Mouse (Mus musculus): ENCODE measurements around the gene Inpp4b.
A peak's percentile ranks its signal among the peaks of the same experiment; 100 is the strongest.

Inpp4b gene

DNA sequence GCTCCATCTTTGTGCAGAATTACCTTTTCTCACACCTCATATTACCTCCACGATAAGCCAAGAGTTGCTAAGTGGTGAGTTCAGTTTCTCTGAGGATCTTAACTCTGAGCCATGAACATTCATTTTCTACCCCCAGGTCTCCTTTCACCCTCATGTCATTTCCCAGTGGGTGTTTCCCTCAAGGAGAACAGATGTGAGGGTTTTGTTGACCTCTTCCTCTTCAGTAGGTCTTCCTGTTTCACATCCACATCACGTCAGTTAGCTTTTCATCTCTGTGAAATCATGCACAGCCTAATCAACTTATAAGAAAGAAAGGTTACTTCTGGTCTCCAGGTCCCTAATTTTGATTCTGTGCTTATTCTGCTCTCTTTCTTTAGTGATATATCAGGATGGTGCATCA, 124.4 kb downstream of the Inpp4b start:
- no peak for DNase-seq (ENCODE audit: low read depth)

DNA sequence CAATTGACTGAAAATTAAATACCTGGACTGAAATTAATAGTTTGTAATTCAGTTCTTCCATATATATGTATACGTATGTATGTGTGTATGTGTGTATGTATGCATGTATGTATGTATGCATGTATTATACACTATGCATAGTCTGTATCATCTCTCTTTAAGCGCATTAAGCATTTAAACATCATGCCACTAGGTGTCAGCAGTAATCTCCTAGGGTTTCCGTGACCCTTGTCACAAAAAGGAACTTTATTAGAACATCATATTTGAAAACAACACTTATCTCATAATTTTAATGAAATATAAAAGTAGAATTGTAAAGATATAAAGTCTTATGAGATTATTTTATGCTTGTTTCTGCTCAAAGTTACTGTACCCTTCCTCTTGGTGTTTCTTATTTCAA, 136.3 kb downstream of the Inpp4b start:
- peak; percentile 61 for DNase-seq (ENCODE audit: low read depth)

DNA sequence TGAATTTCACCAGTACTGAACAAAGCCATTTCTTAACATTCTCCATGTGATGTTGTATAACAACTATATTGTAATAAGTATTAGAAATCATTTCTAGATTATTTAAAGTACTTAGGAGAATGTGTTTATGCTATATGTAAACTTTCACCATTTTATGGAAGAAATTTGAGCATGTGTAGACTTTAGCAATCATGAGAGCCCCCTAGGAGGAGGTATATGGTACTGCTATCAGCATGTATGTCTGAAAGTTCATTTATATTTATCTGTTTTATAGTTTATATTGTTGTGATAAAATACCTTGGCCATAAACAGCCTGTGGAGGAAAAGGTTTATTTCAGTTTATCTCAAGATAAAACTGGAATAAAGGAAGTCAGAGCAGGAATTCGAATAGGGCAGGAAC, 141.5 kb downstream of the Inpp4b start:
- DNase-seq (ENCODE audit: low read depth): no peak

DNA sequence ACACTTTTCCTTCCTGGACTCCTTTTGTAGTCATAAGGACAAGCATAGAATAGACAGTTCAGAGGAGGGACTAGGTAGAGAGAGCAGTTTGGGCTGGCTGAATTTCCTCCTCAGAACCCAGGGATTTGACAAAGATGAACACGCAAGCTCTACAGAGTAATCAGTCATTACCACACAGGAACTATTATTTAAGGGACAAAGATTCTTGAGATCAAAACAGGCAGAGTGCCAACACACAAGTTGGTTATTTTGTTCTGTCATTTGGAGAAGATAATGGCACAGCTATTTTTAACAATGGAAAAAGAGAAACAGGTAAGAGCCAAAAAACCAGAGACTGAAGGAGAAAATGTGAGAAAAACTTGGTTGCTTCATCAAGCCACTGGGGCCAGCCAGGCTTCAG, 143.3 kb downstream of the Inpp4b start:
- DNase-seq (ENCODE audit: low read depth): no peak

DNA sequence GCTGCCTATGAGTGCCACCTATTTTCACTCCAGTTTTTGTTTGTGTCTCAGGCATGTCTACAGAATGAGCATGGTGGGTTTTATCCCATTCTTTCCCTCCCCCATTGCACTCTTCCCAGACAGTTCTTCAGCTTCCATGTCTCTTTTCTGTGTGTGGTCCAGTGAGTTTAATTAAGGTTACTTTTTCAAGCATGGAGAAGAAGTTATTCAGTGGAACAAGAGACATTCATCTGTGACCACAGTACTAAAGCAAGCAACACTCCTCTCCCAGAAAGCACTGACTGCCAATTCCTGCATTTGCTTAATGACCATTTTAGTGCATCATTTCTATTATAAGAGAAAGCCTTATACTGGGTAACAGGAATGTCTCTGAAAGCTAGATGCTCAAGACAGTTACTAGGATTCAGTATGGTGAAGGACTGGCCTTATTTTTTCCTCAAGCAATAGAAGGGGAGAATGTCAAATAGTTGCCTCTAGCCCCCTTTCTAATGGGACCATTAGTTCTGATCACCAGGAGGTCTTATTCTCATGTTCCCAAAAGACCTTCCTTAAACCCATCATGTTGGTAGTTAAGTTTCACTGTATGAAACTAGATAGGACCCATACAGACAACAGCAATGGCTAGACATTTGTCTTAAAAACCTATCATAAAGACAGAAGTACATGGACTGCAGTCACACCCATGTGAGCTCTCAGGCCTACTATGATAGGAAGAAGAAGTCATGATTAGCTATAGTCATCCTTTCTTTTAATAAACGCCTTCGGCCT, 147.7 kb downstream of the Inpp4b start:
- DNase-seq (ENCODE audit: low read depth): no peak

DNA sequence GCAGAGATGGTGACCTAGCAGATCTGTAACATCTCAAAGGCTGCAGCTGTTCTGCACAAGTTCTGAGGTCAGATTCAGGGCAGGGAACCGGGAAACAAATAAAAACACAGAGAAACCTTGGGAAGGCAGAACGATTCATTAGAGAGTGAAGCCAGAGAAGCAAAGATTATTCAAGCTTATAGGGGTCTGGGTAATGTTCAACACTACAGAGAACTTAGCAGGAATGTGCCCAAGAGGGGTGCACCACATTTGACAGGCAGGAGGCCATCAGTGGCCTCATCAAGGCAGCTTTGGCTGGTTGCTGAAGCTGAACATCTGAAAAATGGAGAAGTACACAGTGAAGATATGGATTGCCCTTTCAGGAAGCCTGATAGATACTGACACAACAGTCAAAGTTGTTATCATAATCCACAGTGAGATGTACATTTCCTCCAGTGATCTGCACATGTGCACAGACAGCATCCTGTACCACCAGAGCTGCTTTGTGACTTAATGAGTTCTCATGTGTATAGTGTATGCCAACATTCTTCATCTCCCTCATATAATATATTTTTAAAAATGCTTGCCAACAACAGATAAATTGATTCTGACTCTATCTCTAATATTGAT, 148.8 kb downstream of the Inpp4b start:
- no peak for DNase-seq (ENCODE audit: low read depth)

DNA sequence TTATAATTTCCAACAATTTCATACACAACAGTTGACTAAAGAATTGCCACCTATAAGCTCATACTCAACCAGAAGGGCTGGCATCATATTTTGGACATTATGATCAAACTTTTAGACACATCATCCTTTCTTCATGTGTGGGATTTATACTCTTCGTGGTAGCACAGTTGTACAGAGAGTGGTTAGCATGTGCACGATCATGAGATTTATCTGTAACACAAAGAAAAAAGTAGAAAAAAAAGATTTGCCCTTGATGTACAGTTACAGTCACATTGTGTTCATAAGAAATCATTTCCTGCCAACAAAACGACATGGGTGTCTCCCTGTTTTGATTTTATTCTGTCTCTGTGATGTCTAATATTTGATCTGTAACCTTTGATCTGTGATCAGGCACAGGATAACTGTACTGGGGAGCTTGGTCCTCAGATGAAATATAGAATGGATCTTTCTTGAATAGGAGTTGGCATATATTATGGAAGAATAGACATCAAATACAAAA, 149.4 kb downstream of the Inpp4b start:
- DNase-seq (ENCODE audit: low read depth): no peak

DNA sequence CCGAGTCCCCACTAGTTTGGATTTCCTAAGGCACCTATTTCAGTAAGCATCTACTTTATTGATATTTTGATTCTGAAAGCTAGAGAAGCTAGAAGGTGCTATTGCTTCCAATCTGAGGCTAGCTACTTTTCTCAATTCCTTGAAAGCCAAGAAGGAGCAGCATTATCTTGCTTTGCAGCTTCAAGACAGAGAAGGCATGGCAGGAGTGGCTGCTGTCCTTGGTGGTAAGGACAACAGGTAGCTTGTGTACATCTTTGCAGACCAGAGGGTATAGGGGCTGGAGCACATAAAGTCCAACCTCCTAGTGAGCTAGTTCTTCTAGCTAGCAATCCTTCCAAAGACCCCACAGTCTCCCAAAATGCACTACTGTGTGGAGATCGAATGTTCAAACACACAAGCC, 152.5 kb downstream of the Inpp4b start:
- no peak for DNase-seq (ENCODE audit: low read depth)

DNA sequence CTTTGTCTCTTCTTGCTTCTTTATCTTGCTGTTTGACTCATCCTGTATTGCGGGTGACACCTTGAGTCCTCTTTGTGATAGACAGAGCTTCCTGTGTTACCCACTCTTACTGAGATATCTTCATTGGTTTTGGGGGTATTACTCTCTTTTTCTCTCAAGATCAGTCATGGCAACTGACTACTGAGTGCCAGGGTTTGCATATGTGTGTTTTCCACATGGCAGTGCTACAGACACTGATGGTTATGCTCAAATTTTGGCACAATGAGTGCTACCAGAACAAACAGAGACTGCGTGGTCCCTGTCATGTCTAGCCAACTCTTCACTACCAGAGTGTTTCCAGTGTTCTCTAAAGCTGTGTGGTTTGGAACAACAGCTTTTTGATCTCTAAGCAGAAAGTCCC, 155.3 kb downstream of the Inpp4b start:
- DNase-seq (ENCODE audit: low read depth): no peak

DNA sequence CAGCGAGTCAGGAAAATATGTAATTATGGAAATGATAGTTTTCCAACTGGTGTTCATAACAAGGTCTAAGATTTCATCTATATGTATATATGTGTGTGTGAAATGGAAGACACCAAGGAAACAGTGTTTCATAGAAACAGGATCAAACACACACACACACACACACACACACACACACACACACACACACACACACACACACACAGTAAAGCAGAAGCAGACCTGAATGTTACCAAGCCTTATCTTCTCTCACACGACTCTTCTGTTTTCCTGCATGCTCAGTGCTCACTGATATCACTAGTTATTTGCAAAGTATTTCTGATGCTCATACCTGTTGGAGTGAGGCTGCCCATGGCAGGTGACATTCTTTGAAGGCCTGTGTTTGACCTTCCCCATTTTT, 159.9 kb downstream of the Inpp4b start:
- DNase-seq (ENCODE audit: low read depth): no peak

DNA sequence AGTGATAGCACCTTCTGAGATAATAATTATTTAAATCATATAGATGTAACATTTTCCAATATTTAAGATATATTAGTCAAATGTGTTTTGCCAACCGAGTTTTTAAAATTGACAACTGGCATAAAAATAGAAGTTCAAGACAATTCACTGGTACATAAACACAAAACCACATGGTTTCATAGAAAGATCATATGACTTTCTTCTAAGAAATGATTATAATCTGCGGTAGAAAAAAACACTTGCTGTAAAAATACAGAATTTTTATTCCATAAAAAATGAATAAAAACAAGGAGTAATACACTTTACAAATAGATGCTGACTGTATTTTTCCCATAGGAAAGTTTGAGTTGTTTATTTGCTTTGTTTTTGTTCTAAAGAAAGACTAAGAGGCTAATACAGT, 160.6 kb downstream of the Inpp4b start:
- no peak for DNase-seq (ENCODE audit: low read depth)

DNA sequence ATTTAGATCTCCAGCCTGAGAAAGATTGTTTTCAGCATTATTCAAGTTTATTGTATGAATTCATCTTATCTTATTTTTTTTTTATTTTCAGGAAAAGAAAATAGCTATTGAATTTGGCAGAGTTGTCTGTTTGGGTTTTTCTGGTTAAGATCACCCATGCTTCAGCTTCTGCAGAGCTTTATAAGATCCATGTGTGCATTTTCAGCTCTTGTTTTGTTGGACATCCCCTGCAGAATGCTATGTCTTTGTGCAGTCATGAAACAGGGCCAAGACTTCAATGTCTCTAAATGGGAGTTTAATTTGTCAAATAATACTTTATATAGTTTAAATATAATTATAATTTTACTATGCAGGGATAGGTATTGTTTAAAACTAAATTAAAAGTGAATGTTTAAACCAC, 170.5 kb downstream of the Inpp4b start:
- DNase-seq (ENCODE audit: low read depth): no peak

DNA sequence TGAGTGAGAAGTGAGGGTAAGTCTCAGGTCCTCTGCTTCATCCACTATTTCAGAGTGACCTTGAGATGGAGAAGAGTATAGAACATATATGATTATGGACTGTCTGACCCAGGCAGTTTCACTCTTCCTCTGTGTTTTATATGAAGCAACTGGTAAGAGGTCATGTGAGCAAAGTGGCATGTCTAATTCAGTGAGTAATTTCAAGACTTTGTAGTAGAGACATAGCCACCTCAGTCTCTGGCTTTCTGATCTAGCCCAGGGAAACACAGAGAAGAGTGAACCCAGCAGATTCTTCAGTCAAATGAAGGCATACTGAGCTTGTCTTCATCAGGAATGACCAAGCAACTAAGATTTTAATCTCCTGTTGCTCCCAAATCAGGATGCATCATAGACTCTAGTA, 172.1 kb downstream of the Inpp4b start:
- no peak for DNase-seq (ENCODE audit: low read depth)

DNA sequence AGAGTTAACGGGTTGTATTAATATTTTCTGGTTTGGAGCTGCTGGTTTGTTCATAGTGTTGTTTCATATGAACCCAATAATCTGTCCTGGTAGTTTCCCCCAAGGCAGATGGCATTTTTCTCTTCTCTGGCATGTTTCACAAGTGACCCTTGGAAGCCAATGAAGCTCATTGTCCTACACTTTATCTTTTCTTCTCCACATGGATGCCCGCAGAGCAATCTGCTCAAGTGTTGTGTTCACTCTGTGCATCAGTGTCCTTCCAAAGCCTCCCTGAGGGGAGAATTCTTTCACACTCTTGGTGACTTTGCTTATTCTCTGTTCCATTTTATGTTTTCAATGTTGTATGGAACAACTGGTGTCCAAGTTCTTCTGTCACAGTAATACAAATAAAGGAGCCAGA, 179.7 kb downstream of the Inpp4b start:
- no peak for DNase-seq (ENCODE audit: low read depth)

DNA sequence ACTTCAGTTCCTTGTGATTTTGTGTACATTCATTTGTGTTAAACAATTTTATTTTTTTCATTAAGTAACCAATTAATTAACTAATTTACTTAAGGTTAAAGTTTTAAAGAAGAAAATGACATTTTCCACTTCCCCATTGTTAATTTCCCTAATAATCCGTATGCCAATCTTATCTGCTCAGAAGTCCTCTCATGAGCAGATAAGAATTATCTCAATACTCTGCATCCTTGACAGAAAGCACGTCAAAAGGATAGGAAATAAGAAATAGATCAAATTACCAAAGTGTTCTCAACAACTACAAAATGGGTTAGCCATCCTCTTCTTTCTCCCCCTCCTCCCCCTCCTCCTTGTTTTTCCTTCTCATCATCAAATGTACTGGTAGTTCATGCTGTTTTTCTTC, 182.2 kb downstream of the Inpp4b start:
- DNase-seq (ENCODE audit: low read depth): no peak

DNA sequence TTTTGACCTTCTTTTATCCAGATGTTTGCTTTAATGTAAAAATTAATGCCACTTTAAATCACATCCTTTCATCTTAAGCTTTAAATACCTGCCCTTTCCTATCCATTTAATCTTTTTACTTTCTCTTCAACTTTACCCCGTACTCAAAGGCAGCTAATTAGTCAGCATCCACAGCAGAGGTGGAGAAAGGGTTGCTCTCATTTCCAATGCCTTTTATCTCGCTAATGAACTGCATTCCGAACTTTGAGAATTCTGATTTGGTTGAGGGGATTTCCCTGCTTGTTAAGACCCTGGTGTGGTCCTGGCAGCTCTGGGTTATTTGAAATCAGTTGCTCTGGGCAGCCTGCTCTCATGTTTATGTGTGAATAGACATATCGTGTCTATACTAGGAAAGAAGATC, 185.3 kb downstream of the Inpp4b start:
- DNase-seq (ENCODE audit: low read depth): no peak

DNA sequence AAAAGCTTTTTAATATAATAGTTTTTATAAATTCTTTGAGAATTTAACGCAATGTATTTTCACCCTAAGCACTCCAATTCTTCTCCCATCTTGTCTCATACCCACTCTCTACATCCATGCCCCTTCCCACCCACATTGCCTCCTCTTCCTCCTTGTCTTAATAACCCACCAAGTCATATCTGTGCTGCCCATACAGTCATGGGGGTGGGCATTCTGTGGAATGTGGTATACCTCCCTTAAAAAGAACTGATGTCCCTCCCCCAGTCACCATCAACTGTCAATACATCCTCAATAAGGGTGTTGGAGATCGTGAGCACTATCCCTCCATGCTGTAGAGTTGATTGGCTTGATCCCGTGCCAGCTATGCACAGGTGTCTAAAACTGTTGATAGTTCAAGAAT, 196.0 kb downstream of the Inpp4b start:
- DNase-seq (ENCODE audit: low read depth): no peak

DNA sequence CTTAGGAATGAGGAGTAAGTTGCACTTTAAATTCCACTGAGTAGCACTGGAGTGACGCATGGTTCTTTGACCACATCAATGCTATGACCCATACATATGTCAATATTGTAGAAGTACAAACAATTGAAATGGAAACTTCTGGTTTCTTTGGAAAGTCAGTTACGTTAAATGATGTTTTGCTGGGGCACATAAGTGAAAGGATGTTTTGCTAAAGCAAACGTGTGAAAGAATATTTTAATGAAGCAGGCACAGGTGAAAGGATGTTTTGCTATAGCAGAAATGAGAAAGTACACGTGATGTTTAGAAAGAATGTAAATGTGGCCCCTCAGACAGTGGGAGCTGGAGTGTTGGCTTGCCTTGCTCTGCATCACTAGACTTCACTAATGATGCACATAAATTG, 216.2 kb downstream of the Inpp4b start:
- DNase-seq (ENCODE audit: low read depth): no peak

DNA sequence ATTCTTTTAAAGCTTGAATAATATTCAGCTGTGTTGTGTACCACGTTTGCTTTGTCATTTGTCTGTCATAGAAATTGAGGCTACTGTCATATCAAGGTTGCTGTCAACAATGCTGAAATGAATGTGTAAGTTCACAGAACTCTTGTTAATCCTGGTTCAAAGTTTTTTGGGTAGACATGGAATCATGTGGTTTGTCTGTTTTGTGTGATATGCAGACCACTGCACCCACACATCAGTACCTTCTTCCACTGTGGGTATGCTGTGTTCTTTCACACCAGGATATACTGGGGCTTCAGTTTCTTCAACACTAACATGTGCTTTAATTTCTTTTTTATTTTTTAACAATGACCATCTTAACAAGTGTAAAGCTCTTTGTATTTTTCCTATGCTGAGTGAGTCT, 220.0 kb downstream of the Inpp4b start:
- no peak for DNase-seq (ENCODE audit: low read depth)

DNA sequence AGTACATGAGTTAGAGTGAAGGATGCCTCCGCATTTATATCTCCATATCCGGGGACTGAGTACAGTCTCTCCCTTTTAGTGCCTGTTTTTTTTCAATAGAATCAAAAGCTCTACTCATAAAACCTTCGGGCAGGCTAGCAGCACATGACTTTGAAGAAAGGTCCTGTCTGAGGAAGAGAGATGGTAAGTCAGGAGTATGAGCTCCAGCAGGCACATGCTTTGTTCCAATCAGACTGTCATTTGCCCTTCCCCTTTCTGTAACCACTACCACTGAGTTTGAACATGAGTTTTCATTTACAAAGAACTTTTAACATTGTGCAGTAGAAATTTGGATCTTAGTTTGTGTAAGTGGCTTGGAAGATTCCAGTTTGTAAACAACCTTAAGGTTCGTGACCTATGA, 223.1 kb downstream of the Inpp4b start:
- no peak for DNase-seq (ENCODE audit: low read depth)

DNA sequence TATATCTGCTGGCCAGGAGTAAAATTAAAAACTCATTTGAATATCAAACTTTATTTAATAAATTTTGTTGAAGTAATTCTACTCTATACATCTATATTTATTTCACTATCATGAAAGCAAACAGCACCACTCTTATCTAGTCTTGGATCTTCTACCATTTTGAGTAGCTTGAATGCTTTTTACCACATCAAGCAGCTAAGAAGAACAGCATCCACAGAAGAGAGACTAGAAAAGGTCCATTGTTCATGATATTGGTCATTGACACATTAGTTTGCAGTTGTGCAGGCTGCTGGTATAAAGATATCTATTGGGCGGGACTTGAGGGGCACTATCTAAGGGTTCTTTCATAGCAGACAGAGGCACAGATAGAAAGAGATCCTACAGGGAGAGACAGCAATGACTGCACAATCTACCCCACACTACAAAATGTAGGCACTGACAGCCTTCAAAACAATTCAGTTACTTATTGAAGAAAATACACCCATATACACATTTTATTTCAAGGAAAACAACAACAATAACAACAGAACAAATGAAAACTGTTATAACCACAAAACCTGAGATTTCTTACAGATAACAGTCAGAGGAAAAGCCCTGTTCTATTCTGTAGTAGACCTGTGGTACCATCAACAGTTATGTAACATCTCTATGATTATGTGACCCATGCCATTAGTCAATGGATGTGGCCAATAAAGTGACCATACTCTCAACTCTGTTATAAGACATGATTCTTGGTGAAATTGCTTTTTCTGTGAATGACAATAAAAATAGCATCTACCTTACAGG, 230.2 kb downstream of the Inpp4b start:
- DNase-seq (ENCODE audit: low read depth): no peak

DNA sequence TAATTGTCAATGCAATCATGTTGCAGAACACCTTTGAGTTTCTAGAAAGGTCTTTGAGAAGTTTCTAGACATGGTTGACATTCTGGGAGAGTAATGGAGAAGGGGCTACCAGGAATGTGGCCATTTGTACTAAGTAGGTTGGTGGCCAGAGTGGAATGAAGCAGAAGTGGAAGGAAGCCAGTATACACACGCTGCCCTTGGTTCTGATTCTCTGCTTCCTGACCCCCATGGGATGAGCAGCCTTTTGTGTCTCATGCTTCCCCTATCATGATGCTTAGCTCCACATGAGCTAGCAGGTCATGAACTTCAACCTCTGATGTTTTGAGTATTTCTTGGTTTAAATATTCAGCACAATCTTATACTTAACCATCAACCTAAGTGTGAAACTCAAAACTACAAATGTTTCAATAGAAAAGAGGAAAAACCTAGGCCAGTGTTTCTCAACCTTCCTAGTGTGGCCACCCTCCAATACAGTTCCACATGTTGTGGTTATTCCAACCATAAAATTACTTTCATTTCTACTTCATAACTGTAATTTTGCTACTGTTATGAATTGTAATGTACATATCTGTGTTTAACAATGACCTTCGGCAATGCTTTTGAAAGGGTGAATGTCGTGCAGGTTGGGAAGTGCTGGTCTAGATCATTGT, 233.0 kb downstream of the Inpp4b start:
- no peak for DNase-seq (ENCODE audit: low read depth)

DNA sequence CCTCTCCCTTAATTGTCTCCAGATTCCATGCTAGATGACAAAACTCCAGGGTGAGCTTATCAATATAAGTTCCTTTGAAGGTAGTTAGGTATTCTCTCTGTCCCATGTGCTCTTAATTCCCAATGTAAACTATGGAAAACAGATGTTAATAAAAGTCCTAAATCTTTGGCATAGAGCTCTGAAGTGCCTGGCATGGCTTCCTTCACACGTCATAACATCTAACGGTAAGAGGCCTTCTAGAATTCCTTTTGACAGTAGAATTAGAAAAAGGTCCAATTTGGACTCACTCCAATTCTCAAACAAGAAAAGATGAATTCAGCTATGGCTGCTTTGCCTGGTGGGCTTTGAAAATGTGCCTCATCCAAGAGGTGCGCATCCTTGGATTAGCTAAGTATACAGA, 236.6 kb downstream of the Inpp4b start:
- no peak for DNase-seq (ENCODE audit: low read depth)
